Mouse (Mus musculus): ENCODE measurements around the gene Cfap46. TPM values are rescaled to one million over a fixed set of nuclear protein-coding genes. Genes with fewer than 3 reads are reported as not detected.
"Not testable (repeated sequence)": the region's sequence is repeated elsewhere in the genome, so short reads cannot be mapped to it uniquely, and the experiment has no call there.

The Cfap46 gene
- polyA plus RNA-seq, 1 experiment from 2014 or later = not detected

- Histone ChIP-seq H3K4me3 (ENCODE audit: low read depth, low read length) (no peak overlapping the region), H3K4me1 (ENCODE audit: control insufficient read depth, low read depth, low read length) (peaks cover 5% of the 10 kb centered on the region), H3K9me3 (replicated peaks; ENCODE audit: control insufficient read depth, low read length) (no peaks in the 10 kb centered on the region), H3K9ac (ENCODE audit: low read depth, low read length) (no peak overlapping the region), H3K27ac (ENCODE audit: low read length) (no peak overlapping the region), H3K27me3 (ENCODE audit: control insufficient read depth, insufficient read depth, low read depth, low read length) (no peaks in the 10 kb centered on the region), H3K36me3 (ENCODE audit: control insufficient read depth, insufficient read depth) (no peaks in the 10 kb centered on the region), H3K4me2 (ENCODE audit: low read depth, low read length) (no peak overlapping the region)
- ATAC-seq (ENCODE audit: low read depth) = no peak
- WGBS (ENCODE audit: insufficient replicate concordance) = 54% methylated on average over 11 of the region's 11 CpGs
Observed at GRCm38 (mm10) chr7:139681921-139682598, 1.6 kb downstream of the Cfap46 start.

- H3K9me3 ChIP-seq (replicated peaks; ENCODE audit: control insufficient read depth, low read length) = no peaks in the 10 kb centered on the region
- no peak for ATAC-seq (ENCODE audit: low read depth)
- no peaks in the 10 kb centered on the region for H3K36me3 ChIP-seq (ENCODE audit: control insufficient read depth, insufficient read depth)
- no peak overlapping the region for H3K4me2 ChIP-seq (ENCODE audit: low read depth, low read length)
- H3K4me1 ChIP-seq (ENCODE audit: control insufficient read depth, low read depth, low read length) = no peaks in the 10 kb centered on the region
- WGBS (ENCODE audit: insufficient replicate concordance) = 72% methylated on average over 3 of the region's 3 CpGs
- no peak overlapping the region for H3K27ac ChIP-seq (ENCODE audit: low read length)
- H3K9ac ChIP-seq (ENCODE audit: low read depth, low read length) = no peak overlapping the region
- H3K4me3 ChIP-seq (ENCODE audit: low read depth, low read length) = no peak overlapping the region
- H3K27me3 ChIP-seq (ENCODE audit: control insufficient read depth, insufficient read depth, low read depth, low read length) = no peaks in the 10 kb centered on the region
Observed at GRCm38 (mm10) chr7:139676433-139676832, 7.2 kb downstream of the Cfap46 start.

DNA sequence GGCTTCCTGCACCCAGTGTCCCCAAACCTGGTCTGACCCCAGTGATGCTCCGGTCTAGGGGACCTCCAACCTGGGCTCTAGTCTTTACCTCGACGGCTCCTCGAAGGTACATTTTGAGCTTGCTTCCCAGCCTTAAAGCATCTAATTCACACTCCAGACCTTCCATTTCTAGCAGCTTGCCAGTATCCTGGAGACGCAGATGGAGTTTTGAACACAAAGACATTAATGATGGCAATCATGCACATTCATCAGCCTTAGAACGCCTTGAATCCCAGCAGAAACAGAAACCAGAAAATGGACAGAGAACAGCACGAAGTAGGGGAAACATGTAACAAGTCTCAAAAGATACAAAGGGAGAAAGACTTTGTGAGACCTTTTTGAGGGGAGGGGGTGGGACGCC is 16.7 kb downstream of the Cfap46 start:
- Histone ChIP-seq H3K27ac (ENCODE audit: low read length) (no peak overlapping the region), H3K9me3 (replicated peaks; ENCODE audit: control insufficient read depth, low read length) (no peaks in the 10 kb centered on the region), H3K4me3 (ENCODE audit: low read depth, low read length) (no peak overlapping the region), H3K4me2 (ENCODE audit: low read depth, low read length) (no peak overlapping the region), H3K4me1 (ENCODE audit: control insufficient read depth, low read depth, low read length) (no peaks in the 10 kb centered on the region), H3K9ac (ENCODE audit: low read depth, low read length) (no peak overlapping the region), H3K27me3 (ENCODE audit: control insufficient read depth, insufficient read depth, low read depth, low read length) (no peaks in the 10 kb centered on the region), H3K36me3 (ENCODE audit: control insufficient read depth, insufficient read depth) (no peaks in the 10 kb centered on the region)
- no peak for ATAC-seq (ENCODE audit: low read depth)
- 62% methylated on average over 8 of the region's 8 CpGs for WGBS (ENCODE audit: insufficient replicate concordance)

DNA sequence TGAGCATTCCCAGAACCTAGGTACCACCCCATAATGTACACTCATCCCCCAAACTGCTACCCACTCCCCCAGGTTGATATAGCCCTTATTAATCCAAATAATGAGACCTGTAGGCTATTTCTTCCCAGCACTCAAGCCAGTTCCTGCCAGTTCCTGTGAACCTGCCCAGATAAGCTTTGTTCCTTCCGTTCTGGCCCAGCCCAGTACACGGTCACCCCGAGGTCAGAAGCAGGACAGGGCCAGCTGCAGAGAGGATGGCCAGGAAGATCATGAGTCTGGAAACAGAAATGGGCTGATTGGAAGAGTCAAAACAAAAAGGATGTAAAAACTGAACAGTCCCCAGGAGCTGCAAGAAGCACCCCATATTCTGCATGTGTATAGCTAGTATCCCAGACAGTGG is 20.3 kb downstream of the Cfap46 start:
- no peak for ATAC-seq (ENCODE audit: low read depth)
- Histone ChIP-seq H3K4me3 (ENCODE audit: low read depth, low read length) (no peak overlapping the region), H3K36me3 (ENCODE audit: control insufficient read depth, insufficient read depth) (no peaks in the 10 kb centered on the region), H3K9me3 (replicated peaks; ENCODE audit: control insufficient read depth, low read length) (no peaks in the 10 kb centered on the region), H3K9ac (ENCODE audit: low read depth, low read length) (no peak overlapping the region), H3K4me2 (ENCODE audit: low read depth, low read length) (no peak overlapping the region), H3K27ac (ENCODE audit: low read length) (no peak overlapping the region), H3K4me1 (ENCODE audit: control insufficient read depth, low read depth, low read length) (no peaks in the 10 kb centered on the region), H3K27me3 (ENCODE audit: control insufficient read depth, insufficient read depth, low read depth, low read length) (no peaks in the 10 kb centered on the region)
- WGBS (ENCODE audit: insufficient replicate concordance) = 24% methylated on average over 3 of the region's 3 CpGs

DNA sequence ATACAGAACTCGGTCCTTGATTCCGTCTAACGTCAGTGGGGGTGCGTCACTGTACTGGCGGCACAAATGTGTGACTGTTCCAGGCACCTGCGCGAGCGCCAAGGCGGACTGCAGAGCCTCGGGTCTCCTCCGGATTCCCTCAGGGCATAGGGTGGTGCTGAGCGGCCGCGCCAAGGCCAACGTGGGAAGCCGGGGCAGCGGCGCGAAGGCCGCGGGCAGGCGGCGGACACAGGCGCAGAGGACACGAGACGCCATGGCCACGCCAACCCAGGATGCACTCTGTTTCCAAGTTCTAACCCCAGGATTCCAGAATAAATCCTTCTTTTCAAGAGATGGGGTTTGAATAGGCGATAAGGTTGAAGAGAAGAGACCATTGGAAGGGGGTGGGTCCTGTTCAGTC is 23.7 kb downstream of the Cfap46 start:
- not testable (repeated sequence) for ATAC-seq (ENCODE audit: low read depth); H3K36me3 ChIP-seq (ENCODE audit: control insufficient read depth, insufficient read depth)

DNA sequence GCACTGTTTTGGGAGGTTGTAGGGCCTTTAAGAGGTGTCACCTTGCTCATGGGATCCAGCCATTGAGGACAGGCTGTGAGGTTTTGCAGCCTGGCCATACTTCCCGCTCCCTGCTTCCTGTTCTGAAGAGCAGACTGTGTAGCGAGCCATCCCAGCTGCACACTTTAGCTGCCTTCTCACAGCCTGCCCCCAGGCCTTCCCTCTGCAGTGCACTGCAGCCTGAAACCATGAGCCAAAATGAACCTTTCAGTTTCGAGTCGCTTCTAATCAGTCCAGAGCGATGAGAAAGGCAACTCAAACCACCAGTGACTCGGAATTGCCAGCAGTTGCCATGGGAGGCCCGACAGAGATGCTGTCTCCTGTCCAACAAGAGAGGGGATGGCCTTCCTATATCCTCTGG is 33.9 kb downstream of the Cfap46 start:
- Histone ChIP-seq H3K27ac (ENCODE audit: low read length) (no peak overlapping the region), H3K36me3 (ENCODE audit: control insufficient read depth, insufficient read depth) (no peaks in the 10 kb centered on the region), H3K9me3 (replicated peaks; ENCODE audit: control insufficient read depth, low read length) (no peaks in the 10 kb centered on the region), H3K4me3 (ENCODE audit: low read depth, low read length) (no peak overlapping the region), H3K4me2 (ENCODE audit: low read depth, low read length) (no peak overlapping the region), H3K4me1 (ENCODE audit: control insufficient read depth, low read depth, low read length) (no peaks in the 10 kb centered on the region), H3K9ac (ENCODE audit: low read depth, low read length) (no peak overlapping the region), H3K27me3 (ENCODE audit: control insufficient read depth, insufficient read depth, low read depth, low read length) (no peaks in the 10 kb centered on the region)
- 50% methylated on average over 7 of the region's 7 CpGs for WGBS (ENCODE audit: insufficient replicate concordance)
- ATAC-seq (ENCODE audit: low read depth) = no peak

More for the DNA sequence above, 23.7 kb downstream of the Cfap46 start:
- H3K9ac ChIP-seq (ENCODE audit: low read depth, low read length); H3K4me2 ChIP-seq (ENCODE audit: low read depth, low read length); H3K9me3 ChIP-seq (replicated peaks; ENCODE audit: control insufficient read depth, low read length); H3K4me1 ChIP-seq (ENCODE audit: control insufficient read depth, low read depth, low read length); H3K27me3 ChIP-seq (ENCODE audit: control insufficient read depth, insufficient read depth, low read depth, low read length); H3K27ac ChIP-seq (ENCODE audit: low read length); H3K4me3 ChIP-seq (ENCODE audit: low read depth, low read length): not testable (repeated sequence)
- WGBS (ENCODE audit: insufficient replicate concordance) = 71% methylated on average over 16 of the region's 28 CpGs

DNA sequence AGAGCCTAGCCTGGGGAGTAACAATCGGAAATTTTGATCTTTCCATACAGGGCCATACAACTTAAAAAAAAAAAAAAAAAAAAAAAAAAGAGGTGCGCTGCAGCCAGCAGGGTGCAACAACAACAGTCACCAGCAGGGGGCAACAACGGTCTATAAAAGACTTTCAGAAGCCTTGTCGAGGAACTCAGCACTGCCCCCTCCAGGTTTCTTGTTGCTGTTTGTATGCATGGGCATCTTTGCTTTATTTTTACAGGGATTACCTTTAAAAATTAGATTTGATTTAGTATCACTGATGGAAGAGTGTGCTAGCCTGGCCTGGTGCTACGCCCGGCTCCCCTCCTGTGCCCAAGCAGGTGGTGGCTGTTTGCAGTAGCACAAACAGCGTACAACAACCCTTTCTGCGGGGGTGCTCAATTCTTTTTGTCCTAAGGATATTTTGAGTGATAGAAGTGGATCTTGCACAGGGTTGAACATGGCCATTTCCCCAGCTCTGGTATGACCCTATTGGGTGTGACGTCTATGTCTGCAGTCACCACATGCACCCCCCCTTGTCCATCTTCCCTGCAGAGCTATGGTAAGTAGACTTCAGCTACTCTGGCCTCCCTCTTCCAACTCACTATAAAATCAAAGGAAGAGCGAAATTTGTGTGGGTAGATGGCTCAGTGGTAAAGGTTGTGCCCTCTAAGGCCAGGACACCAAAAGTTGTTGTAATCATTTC is 35.4 kb downstream of the Cfap46 start:
- no peak for ATAC-seq (ENCODE audit: low read depth)

GRCm38 (mm10) chr7:139633393-139633792 is 50.2 kb downstream of the Cfap46 start:
- WGBS (ENCODE audit: insufficient replicate concordance) = 59% methylated on average over 2 of the region's 2 CpGs
- no peaks in the 10 kb centered on the region for H3K4me1 ChIP-seq (ENCODE audit: control insufficient read depth, low read depth, low read length)
- H3K9ac ChIP-seq (ENCODE audit: low read depth, low read length) = no peak overlapping the region
- no peaks in the 10 kb centered on the region for H3K36me3 ChIP-seq (ENCODE audit: control insufficient read depth, insufficient read depth)
- no peak overlapping the region for H3K27ac ChIP-seq (ENCODE audit: low read length)
- H3K9me3 ChIP-seq (replicated peaks; ENCODE audit: control insufficient read depth, low read length) = no peaks in the 10 kb centered on the region
- no peak overlapping the region for H3K4me3 ChIP-seq (ENCODE audit: low read depth, low read length)
- no peak for ATAC-seq (ENCODE audit: low read depth)
- H3K27me3 ChIP-seq (ENCODE audit: control insufficient read depth, insufficient read depth, low read depth, low read length) = no peaks in the 10 kb centered on the region
- H3K4me2 ChIP-seq (ENCODE audit: low read depth, low read length) = no peak overlapping the region

More for the DNA sequence above, 35.4 kb downstream of the Cfap46 start:
- H3K27ac ChIP-seq (ENCODE audit: low read length) = no peak overlapping the region
- WGBS (ENCODE audit: insufficient replicate concordance) = 33% methylated on average over 10 of the region's 10 CpGs
- H3K36me3 ChIP-seq (ENCODE audit: control insufficient read depth, insufficient read depth) = no peaks in the 10 kb centered on the region
- H3K4me1 ChIP-seq (ENCODE audit: control insufficient read depth, low read depth, low read length) = no peaks in the 10 kb centered on the region
- no peaks in the 10 kb centered on the region for H3K9me3 ChIP-seq (replicated peaks; ENCODE audit: control insufficient read depth, low read length)
- H3K27me3 ChIP-seq (ENCODE audit: control insufficient read depth, insufficient read depth, low read depth, low read length) = no peaks in the 10 kb centered on the region
- H3K9ac ChIP-seq (ENCODE audit: low read depth, low read length) = no peak overlapping the region
- H3K4me2 ChIP-seq (ENCODE audit: low read depth, low read length) = no peak overlapping the region
- no peak overlapping the region for H3K4me3 ChIP-seq (ENCODE audit: low read depth, low read length)

DNA sequence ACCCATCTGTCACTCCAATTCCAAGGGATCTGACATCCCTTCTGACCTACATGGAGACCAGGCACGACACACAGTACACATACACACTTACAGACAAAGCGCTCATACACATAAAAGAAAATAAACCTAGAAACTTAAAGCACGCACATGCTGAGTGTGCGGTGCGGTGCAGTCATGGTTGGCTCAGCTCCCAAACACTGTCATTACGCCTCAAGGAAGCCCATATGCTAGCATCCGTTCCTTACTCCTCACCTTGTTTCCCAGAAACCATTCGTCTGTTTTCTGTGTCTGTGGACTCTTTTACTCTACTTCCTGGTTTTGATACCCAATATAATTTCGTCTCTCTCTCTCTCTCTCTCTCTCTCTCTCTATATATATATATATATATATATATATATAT is 58.5 kb downstream of the Cfap46 start:
- no peaks in the 10 kb centered on the region for H3K36me3 ChIP-seq (ENCODE audit: control insufficient read depth, insufficient read depth)
- H3K27me3 ChIP-seq (ENCODE audit: control insufficient read depth, insufficient read depth, low read depth, low read length) = no peaks in the 10 kb centered on the region
- WGBS (ENCODE audit: insufficient replicate concordance) = 60% methylated on average over 9 of the region's 9 CpGs
- no peak overlapping the region for H3K4me2 ChIP-seq (ENCODE audit: low read depth, low read length)
- H3K9me3 ChIP-seq (replicated peaks; ENCODE audit: control insufficient read depth, low read length) = no peaks in the 10 kb centered on the region
- H3K4me1 ChIP-seq (ENCODE audit: control insufficient read depth, low read depth, low read length) = no peaks in the 10 kb centered on the region
- H3K4me3 ChIP-seq (ENCODE audit: low read depth, low read length) = no peak overlapping the region
- no peak overlapping the region for H3K27ac ChIP-seq (ENCODE audit: low read length)
- H3K9ac ChIP-seq (ENCODE audit: low read depth, low read length) = no peak overlapping the region
- no peak for ATAC-seq (ENCODE audit: low read depth)

Measured in liver, embryonic 16.5 days (tissue).